Mouse (Mus musculus) adrenal gland, postnatal 10 days (tissue): ENCODE results near the gene Snx1. TPM values are rescaled to one million over a fixed set of nuclear protein-coding genes. Genes with fewer than 3 reads are reported as not detected.

Experiments used
- DNase-seq: peaks from one replicate; pipeline ENCODE4 v3.0.0; 2021; ENCODE audit warnings: mixed read lengths
- total RNA-seq, 2 experiments: library from RNA; stranded (reverse); gene quantifications; 2 replicates each; pipeline ENCODE4 v1.2.3; 2021

Snx1 gene
- total RNA-seq, 2 experiments from 2014 or later = 72.3 to 81.3 TPM

DNA sequence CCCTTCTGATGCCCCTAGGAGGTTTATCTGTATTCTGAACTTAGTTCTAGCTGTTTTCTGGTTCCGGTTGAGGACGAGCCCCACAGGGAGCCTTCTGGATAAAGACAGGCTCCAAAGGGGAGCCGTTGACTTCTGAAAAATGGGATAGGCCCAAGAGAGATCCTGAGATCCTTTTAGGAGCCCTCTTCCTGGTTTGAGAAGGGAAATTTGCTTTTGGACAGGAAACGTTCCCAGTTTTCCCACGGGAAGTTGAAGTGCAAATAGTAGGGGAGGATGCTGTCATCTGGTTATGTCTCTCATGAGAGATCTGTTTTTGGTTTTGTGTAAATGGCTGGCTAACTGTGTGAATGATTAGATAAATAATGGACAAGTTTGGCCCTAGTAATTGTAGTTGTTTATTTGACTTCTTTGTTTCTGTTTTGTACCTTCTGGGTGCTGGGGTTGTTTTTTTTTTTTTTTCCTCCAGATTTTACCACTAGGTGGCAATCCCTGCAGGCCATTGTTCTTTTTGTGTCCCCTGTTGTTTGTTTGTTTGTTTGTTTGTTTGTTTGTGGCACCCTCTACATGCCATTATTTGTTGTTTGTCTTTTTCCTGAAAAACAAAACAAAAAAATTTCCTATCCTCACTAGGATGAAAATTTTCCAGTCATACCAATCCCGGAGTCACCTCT, 76.3 kb downstream of the Snx1 start:
- DNase-seq = no peak

DNA sequence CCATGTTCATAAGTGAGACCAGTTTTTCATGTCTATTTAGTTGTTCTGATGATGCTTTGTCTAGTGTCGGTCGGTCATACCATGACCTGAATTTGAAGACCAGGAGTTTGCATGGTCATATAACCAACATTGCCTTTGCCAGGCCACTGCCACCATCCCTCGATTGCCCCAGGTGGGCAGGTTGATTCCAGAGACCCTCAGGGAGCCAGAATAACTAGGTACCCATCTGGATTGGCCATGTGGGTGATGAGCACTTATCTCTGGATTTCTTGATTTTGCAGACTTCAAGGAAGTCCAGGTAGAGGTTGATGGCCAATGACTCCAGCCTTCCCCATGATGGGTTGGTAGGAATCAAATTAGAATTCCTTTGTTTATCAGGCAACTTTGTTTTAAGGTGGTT, 83.1 kb downstream of the Snx1 start:
- no peak for DNase-seq

DNA sequence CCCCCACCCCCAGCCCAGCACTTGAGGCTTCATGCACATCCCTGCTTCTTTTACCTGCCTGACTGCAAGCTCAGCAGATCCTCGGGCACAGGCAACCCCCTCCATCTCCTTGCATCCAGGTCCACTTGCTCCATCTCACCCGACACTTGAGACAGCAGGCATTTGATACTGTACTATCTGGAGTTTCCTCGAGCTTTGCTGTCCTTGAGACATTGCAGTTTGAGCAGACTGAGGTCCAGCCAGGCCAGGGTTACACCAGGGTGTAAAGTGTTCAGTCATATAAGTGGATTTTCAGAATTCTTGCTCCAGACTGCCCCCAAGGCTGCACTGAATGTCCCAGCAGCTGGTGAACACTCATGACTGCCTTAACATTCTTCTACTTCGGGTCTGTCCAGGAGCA, 84.1 kb downstream of the Snx1 start:
- no peak for DNase-seq

DNA sequence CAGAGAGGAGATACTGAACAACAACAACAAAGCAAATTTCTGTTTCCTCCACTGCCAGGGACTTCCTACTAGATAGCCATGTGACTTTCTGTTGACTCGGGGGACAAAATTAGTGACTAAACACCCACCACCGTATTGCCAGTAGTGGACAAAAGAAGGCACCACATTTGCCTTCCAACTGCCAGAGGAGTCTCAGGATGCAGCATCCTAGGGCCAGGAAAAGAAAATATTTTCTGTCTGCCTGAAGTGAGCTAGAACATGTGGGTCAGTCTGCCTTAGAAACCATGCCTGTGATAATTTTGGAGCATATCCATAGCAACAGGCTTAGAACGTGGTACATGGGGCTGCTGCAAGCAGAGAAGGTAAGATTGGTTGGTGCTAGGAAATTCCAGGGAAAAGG, 85.6 kb downstream of the Snx1 start:
- DNase-seq = no peak

DNA sequence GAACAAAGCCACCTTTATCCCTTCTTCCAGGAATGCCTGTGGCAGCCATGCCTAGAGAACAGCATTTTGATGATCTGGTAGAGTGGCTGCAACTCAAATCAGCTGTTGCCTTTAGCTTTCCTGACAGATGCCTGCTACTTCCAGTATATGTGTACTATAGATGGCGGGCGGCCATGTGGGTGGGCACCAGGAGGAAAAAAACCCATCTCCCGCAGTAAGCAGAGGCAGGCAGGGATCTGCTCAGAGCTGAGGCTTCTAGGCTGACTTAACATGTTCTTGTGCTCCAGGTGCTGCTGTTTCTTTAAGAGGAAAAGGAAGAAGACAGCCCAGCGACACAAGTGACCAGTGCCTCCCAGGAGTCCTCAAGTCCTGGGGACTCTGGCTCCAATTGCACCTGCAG, 87.1 kb downstream of the Snx1 start:
- DNase-seq = no peak

DNA sequence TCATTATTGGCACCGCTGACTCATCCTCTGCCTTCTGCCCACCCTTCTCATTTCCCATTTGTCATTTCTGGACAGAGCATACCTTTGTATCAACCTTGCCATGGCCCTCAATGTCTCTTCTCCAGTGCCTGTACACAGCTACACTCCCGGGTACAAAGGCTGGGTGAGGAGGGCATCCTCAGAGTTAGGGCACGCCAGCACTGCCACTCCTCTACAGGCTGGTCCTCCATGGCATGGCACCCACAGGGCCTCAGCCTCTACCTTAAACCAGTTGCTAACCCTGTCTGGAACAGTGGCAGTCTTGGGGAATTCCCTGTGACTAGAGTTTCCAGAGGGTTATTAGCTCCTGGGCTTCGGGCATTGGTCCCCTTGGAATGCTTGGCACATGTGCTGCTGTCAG, 87.8 kb downstream of the Snx1 start:
- DNase-seq = no peak

Other genes starting within 250 kb of the Snx1 start
- gene Pclaf, start 236.3 kb downstream of the Snx1 start, total RNA-seq = 10 to 100 TPM; 18.0 to 21.8 TPM
- 10 to 100 TPM; 28.0 to 32.3 TPM for gene Trip4, start 217.8 kb downstream of the Snx1 start, total RNA-seq
- 10 to 100 TPM; 15.7 to 24.2 TPM for gene Csnk1g1, start 217.7 kb downstream of the Snx1 start, total RNA-seq
- gene Ppib, start 66.4 kb downstream of the Snx1 start, total RNA-seq = 100 to 1,000 TPM; 364 to 402 TPM
- 1 to 10 TPM in 1 of 2 experiments, under 1 TPM in 1; 0.66 to 1.9 TPM for gene Snx22, start 56.9 kb downstream of the Snx1 start, total RNA-seq
- gene Ciao2a, start within 50 bp of the Snx1 start, total RNA-seq = 10 to 100 TPM; 89.9 to 97.4 TPM
- 10 to 100 TPM in 1 of 2 experiments, 1 to 10 TPM in 1; 8.3 to 12.4 TPM for gene Dapk2, start 31.6 kb upstream of the Snx1 start, total RNA-seq
- gene Herc1, start 223.9 kb upstream of the Snx1 start, total RNA-seq = 10 to 100 TPM; 34.7 to 51.6 TPM